Mouse (Mus musculus) liver, embryonic 16.5 days (tissue): ENCODE data around the gene Dach1. TPM values are rescaled to one million over a fixed set of nuclear protein-coding genes. Genes with fewer than 3 reads are reported as not detected.

Experiments
- ATAC-seq: fragments of 200-750 bp; cut with Nextera tagmentation; 2 replicates; pipeline ENCODE4 v1.8.0; 2017; ENCODE audit warnings: low read depth, mild to moderate bottlenecking, moderate number of reproducible peaks, moderate library complexity
- H3K27ac ChIP-seq: fragments of 300-500 bp; sonication (generic); 2 replicates; pipeline ENCODE4 v1.5.1; 2014; ENCODE audit warnings: mild to moderate bottlenecking, low read length
- H3K27me3 ChIP-seq: fragments of 300-500 bp; sonication (generic); 2 replicates; pipeline ENCODE4 v1.6.1; 2014; ENCODE audit warnings: low read depth, low read length, mixed read lengths; ENCODE audit not compliant: control insufficient read depth, insufficient read depth
- H3K36me3 ChIP-seq: fragments of 300-500 bp; sonication (generic); 2 replicates; pipeline ENCODE4 v1.6.1; 2014; ENCODE audit warnings: mild to moderate bottlenecking; ENCODE audit not compliant: control insufficient read depth, insufficient read depth
- H3K4me1 ChIP-seq: fragments of 300-500 bp; sonication (generic); 2 replicates; pipeline ENCODE4 v1.6.1; 2014; ENCODE audit warnings: low read depth, low read length, mixed read lengths; ENCODE audit not compliant: control insufficient read depth
- H3K4me2 ChIP-seq: fragments of 300-500 bp; sonication (generic); 2 replicates; pipeline ENCODE4 v1.6.1; 2014; ENCODE audit warnings: low read depth, low read length, mixed read lengths
- H3K4me3 ChIP-seq: fragments of 300-500 bp; sonication (generic); 2 replicates; pipeline ENCODE4 v1.5.1; 2014; ENCODE audit warnings: low read depth, mild to moderate bottlenecking, low read length
- H3K9ac ChIP-seq: fragments of 300-500 bp; sonication (generic); 2 replicates; pipeline ENCODE4 v1.6.1; 2014; ENCODE audit warnings: low read depth, low read length
- H3K9me3 ChIP-seq: fragments of 300-500 bp; sonication (generic); replicated peaks from 2 replicates; pipeline ENCODE4 v1.6.1; 2016; ENCODE audit warnings: low read length; ENCODE audit not compliant: control insufficient read depth
- WGBS: fragments of 180-500 bp; shearing (Covaris S2); extraction: QIAGEN DNeasy Blood & Tissue Kit; methylation state at CpG from one replicate; pipeline ENCODE4 v1.1.7; 2014; ENCODE audit not compliant: insufficient replicate concordance; 5-methylcytosine and 5-hydroxymethylcytosine counted together
- polyA plus RNA-seq: library from polyadenylated mRNA; unstranded; fragments of >200 nt; fragmentation: Nextera tagmentation; extraction: Ambion mirVana; gene quantifications from 2 replicates; pipeline ENCODE4 v1.2.1, GENCODE M21; 2015

The Dach1 gene
- 0.19 and 0.26 TPM in 2 replicates for polyA plus RNA-seq

GRCm38 (mm10) chr14:98169421-98170076 is at the start of gene Dach1:
TSS of gene Dach1 (minus strand) at chr14:98169765.
- no peak within 1 kb of the TSS for H3K9ac ChIP-seq
- peak within 1 kb of the TSS; percentile 68 for H3K4me2 ChIP-seq
- no peaks in the 10 kb centered on the region for H3K36me3 ChIP-seq
- H3K4me1 ChIP-seq = no peaks in the 10 kb centered on the region; the same call in 1 of the 2 replicates
- peaks cover 36% of the 10 kb centered on the region for H3K27me3 ChIP-seq
- H3K9me3 ChIP-seq = no peaks in the 10 kb centered on the region
- peak within 1 kb of the TSS; percentile 60 for H3K4me3 ChIP-seq
- H3K27ac ChIP-seq = no peak within 1 kb of the TSS
- under 1% methylated on average over 28 of the region's 32 CpGs for WGBS
- ATAC-seq = peak; percentile 55

GRCm38 (mm10) chr14:98200089-98200488 is 30.5 kb upstream of the Dach1 start:
- H3K4me2 ChIP-seq = no peak overlapping the region

GRCm38 (mm10) chr14:98181545-98181944 is 12.0 kb upstream of the Dach1 start:
- H3K27ac ChIP-seq = no peak overlapping the region
- H3K9ac ChIP-seq = no peak overlapping the region
- H3K4me1 ChIP-seq = no peaks in the 10 kb centered on the region
- no peak for ATAC-seq
- H3K4me3 ChIP-seq = no peak overlapping the region
- H3K9me3 ChIP-seq = no peaks in the 10 kb centered on the region
- H3K36me3 ChIP-seq = no peaks in the 10 kb centered on the region
- no peak overlapping the region for H3K4me2 ChIP-seq
- WGBS = 0% methylated on average over 1 of the region's 1 CpGs
- H3K27me3 ChIP-seq = no peaks in the 10 kb centered on the region

More at GRCm38 (mm10) chr14:98200089-98200488, 30.5 kb upstream of the Dach1 start:
- no peak overlapping the region for H3K4me3 ChIP-seq
- no peak overlapping the region for H3K27ac ChIP-seq
- no peak for ATAC-seq
- WGBS = 54% methylated on average over 3 of the region's 3 CpGs
- no peaks in the 10 kb centered on the region for H3K9me3 ChIP-seq
- H3K27me3 ChIP-seq = no peaks in the 10 kb centered on the region
- H3K36me3 ChIP-seq = no peaks in the 10 kb centered on the region
- no peak overlapping the region for H3K9ac ChIP-seq
- H3K4me1 ChIP-seq = no peaks in the 10 kb centered on the region

GRCm38 (mm10) chr14:98173831-98174230 is 4.3 kb upstream of the Dach1 start:
- H3K27ac ChIP-seq = no peak overlapping the region
- H3K4me1 ChIP-seq = no peaks in the 10 kb centered on the region
- H3K4me2 ChIP-seq = no peak overlapping the region
- H3K9me3 ChIP-seq = no peaks in the 10 kb centered on the region
- ATAC-seq = no peak
- WGBS = 48% methylated on average over 2 of the region's 2 CpGs
- H3K9ac ChIP-seq = no peak overlapping the region
- no peak overlapping the region for H3K4me3 ChIP-seq
- H3K27me3 ChIP-seq = peaks cover 19% of the 10 kb centered on the region
- no peaks in the 10 kb centered on the region for H3K36me3 ChIP-seq

GRCm38 (mm10) chr14:98172394-98172905 is 2.9 kb upstream of the Dach1 start:
- Histone ChIP-seq H3K36me3 (no peaks in the 10 kb centered on the region), H3K27me3 (peaks cover 33% of the 10 kb centered on the region), H3K4me1 (no peaks in the 10 kb centered on the region; the same call in 1 of the 2 replicates), H3K9me3 (no peaks in the 10 kb centered on the region), H3K4me3 (no peak overlapping the region), H3K4me2 (no peak overlapping the region), H3K27ac (no peak overlapping the region), H3K9ac (no peak overlapping the region)
- 12% methylated on average over 5 of the region's 5 CpGs for WGBS
- ATAC-seq = no peak

- no peaks in the 10 kb centered on the region; the same call in 1 of the 2 replicates for H3K4me1 ChIP-seq
- 13% methylated on average over 5 of the region's 5 CpGs for WGBS
- ATAC-seq = no peak
- no peak overlapping the region for H3K4me2 ChIP-seq
- H3K9me3 ChIP-seq = no peaks in the 10 kb centered on the region
- H3K36me3 ChIP-seq = no peaks in the 10 kb centered on the region
- H3K27ac ChIP-seq = no peak overlapping the region
- peaks cover 36% of the 10 kb centered on the region for H3K27me3 ChIP-seq
- no peak overlapping the region for H3K4me3 ChIP-seq
- H3K9ac ChIP-seq = no peak overlapping the region
Measured at GRCm38 (mm10) chr14:98171861-98172260, 2.3 kb upstream of the Dach1 start.

GRCm38 (mm10) chr14:98168908-98169401 is 610 bp downstream of the Dach1 start:
- WGBS = under 1% methylated on average over 45 of the region's 45 CpGs
- H3K27ac ChIP-seq = no peak overlapping the region
- peak overlapping the region; percentile 68 for H3K4me2 ChIP-seq
- no peaks in the 10 kb centered on the region for H3K36me3 ChIP-seq
- H3K4me1 ChIP-seq = no peaks in the 10 kb centered on the region; the same call in 1 of the 2 replicates
- H3K9ac ChIP-seq = no peak overlapping the region
- ATAC-seq = no peak
- H3K9me3 ChIP-seq = no peaks in the 10 kb centered on the region
- peak overlapping the region; percentile 60 for H3K4me3 ChIP-seq
- peaks cover 36% of the 10 kb centered on the region for H3K27me3 ChIP-seq

GRCm38 (mm10) chr14:98168039-98168907 is 1.3 kb downstream of the Dach1 start:
- no peak overlapping the region for H3K27ac ChIP-seq
- peak overlapping the region; percentile 60 for H3K4me3 ChIP-seq
- H3K9ac ChIP-seq = peak overlapping the region; percentile 31
- no peaks in the 10 kb centered on the region for H3K36me3 ChIP-seq
- H3K9me3 ChIP-seq = no peaks in the 10 kb centered on the region
- under 1% methylated on average over 48 of the region's 48 CpGs for WGBS
- H3K27me3 ChIP-seq = peaks cover 36% of the 10 kb centered on the region
- peak overlapping the region; percentile 68 for H3K4me2 ChIP-seq
- ATAC-seq = peak; percentile 60
- no peaks in the 10 kb centered on the region; the same call in 1 of the 2 replicates for H3K4me1 ChIP-seq
